Mouse (Mus musculus): ENCODE measurements at regions not wholly inside any gene's neighbourhood (a gene's known extent, or its start where the extent isn't known, plus 50 kb on each side); places are given as distances from the start of the nearest gene placed in this dataset.

- DNase-seq, result no peak
- intact Hi-C loops (cut with DNase I), result no loop called here
Observed at GRCm38 (mm10) chr13:90498978-90499377, 406.2 kb downstream of the Atp6ap1l start.

- DNase-seq, result no peak
- intact Hi-C loops (cut with DNase I), result no loop called here
Observed at GRCm38 (mm10) chr13:90497573-90497972, 407.6 kb downstream of the Atp6ap1l start.

GRCm38 (mm10) chr13:90493696-90494095, 404.3 kb upstream of the Xrcc4 start:
- no peak for DNase-seq
- intact Hi-C loops (cut with DNase I), result no loop called here

- intact Hi-C loops (cut with DNase I), result no loop called here
- DNase-seq, result peak; percentile 5 to 9
Observed at GRCm38 (mm10) chr13:90490991-90491951, 401.9 kb upstream of the Xrcc4 start.

- intact Hi-C loops (cut with DNase I), result no loop called here
- no peak for DNase-seq
Observed at GRCm38 (mm10) chr13:90480484-90480883, 391.1 kb upstream of the Xrcc4 start.

GRCm38 (mm10) chr13:90476880-90477279, 387.5 kb upstream of the Xrcc4 start:
- intact Hi-C loops (cut with DNase I), result no loop called here
- DNase-seq, result no peak

GRCm38 (mm10) chr13:90474507-90474906, 385.1 kb upstream of the Xrcc4 start:
- intact Hi-C loops (cut with DNase I), result no loop called here
- DNase-seq, result no peak

GRCm38 (mm10) chr13:90474053-90474452, 384.6 kb upstream of the Xrcc4 start:
- DNase-seq, result no peak
- intact Hi-C loops (cut with DNase I), result no loop called here

GRCm38 (mm10) chr13:90473041-90473825, 383.8 kb upstream of the Xrcc4 start:
- DNase-seq, result no peak
- intact Hi-C loops (cut with DNase I), result no loop called here

GRCm38 (mm10) chr13:90466096-90466495, 376.7 kb upstream of the Xrcc4 start:
- intact Hi-C loops (cut with DNase I), result no loop called here
- DNase-seq, result no peak

GRCm38 (mm10) chr13:90464051-90464450, 374.6 kb upstream of the Xrcc4 start:
- intact Hi-C loops (cut with DNase I), result no loop called here
- DNase-seq, result peak; percentile 42 to 51

- no peak for DNase-seq
- intact Hi-C loops (cut with DNase I), result no loop called here
Observed at GRCm38 (mm10) chr13:90463381-90463780, 374.0 kb upstream of the Xrcc4 start.

- DNase-seq, result no peak
- intact Hi-C loops (cut with DNase I), result no loop called here
Observed at GRCm38 (mm10) chr13:90454631-90455030, 365.2 kb upstream of the Xrcc4 start.

GRCm38 (mm10) chr13:90426901-90427300, 337.5 kb upstream of the Xrcc4 start:
- intact Hi-C loops (cut with DNase I), result no loop called here
- no peak for DNase-seq

GRCm38 (mm10) chr13:90425379-90425778, 336.0 kb upstream of the Xrcc4 start:
- intact Hi-C loops (cut with DNase I), result no loop called here
- DNase-seq, result no peak

GRCm38 (mm10) chr13:90424541-90424940, 335.1 kb upstream of the Xrcc4 start:
- no peak for DNase-seq
- intact Hi-C loops (cut with DNase I), result no loop called here

- DNase-seq, result no peak
- intact Hi-C loops (cut with DNase I), result no loop called here
Observed at GRCm38 (mm10) chr13:90420966-90421365, 331.6 kb upstream of the Xrcc4 start.

- intact Hi-C loops (cut with DNase I), result no loop called here
Observed at GRCm38 (mm10) chr13:90404392-90404791, 315.0 kb upstream of the Xrcc4 start.

GRCm38 (mm10) chr13:90402061-90402460, 312.7 kb upstream of the Xrcc4 start:
- intact Hi-C loops (cut with DNase I), result no loop called here
- DNase-seq, result no peak

More at GRCm38 (mm10) chr13:90404392-90404791, 315.0 kb upstream of the Xrcc4 start:
- DNase-seq, result no peak

GRCm38 (mm10) chr13:90401496-90401895, 312.1 kb upstream of the Xrcc4 start:
- intact Hi-C loops (cut with DNase I), result no loop called here
- DNase-seq, result no peak

GRCm38 (mm10) chr13:90395274-90396023, 306.0 kb upstream of the Xrcc4 start:
- intact Hi-C loops (cut with DNase I), result no loop called here
- no peak for DNase-seq
